Mouse (Mus musculus) midbrain, embryonic 11.5 days (tissue): ENCODE results near the gene Srsf10. TPM values are rescaled to one million over a fixed set of nuclear protein-coding genes. Genes with fewer than 3 reads are reported as not detected.
A peak's percentile ranks its signal among the peaks of the same experiment; 100 is the strongest.

Experiments
- ATAC-seq: fragments of 200-750 bp; cut with Nextera tagmentation; 2 replicates; pipeline ENCODE4 v1.8.0; 2017; ENCODE audit warnings: moderate TSS enrichment, moderate library complexity; ENCODE audit not compliant: low FRiP score
- DNase-seq: peaks from one replicate; pipeline ENCODE4 v3.0.0; 2015; ENCODE audit warnings: low spot score; ENCODE audit errors: missing footprints
- H3K27ac ChIP-seq: fragments of 300-500 bp; sonication (generic); 2 replicates; pipeline ENCODE4 v1.5.1; 2014; ENCODE audit warnings: low read depth, low read length
- H3K27me3 ChIP-seq: fragments of 300-500 bp; sonication (generic); 2 replicates; pipeline ENCODE4 v1.6.1; 2014; ENCODE audit warnings: mild to moderate bottlenecking, low read length, moderate library complexity, mixed read lengths; ENCODE audit not compliant: control insufficient read depth, insufficient read depth
- H3K36me3 ChIP-seq: fragments of 300-500 bp; sonication (generic); 2 replicates; pipeline ENCODE4 v1.6.1; 2014; ENCODE audit warnings: mild to moderate bottlenecking, low read length, moderate library complexity, mixed read lengths; ENCODE audit not compliant: control insufficient read depth, insufficient read depth
- H3K4me1 ChIP-seq: fragments of 300-500 bp; sonication (generic); 2 replicates; pipeline ENCODE4 v1.6.1; 2014; ENCODE audit warnings: low read length; ENCODE audit not compliant: control insufficient read depth, insufficient read depth
- H3K4me2 ChIP-seq: fragments of 300-500 bp; sonication (generic); 2 replicates; pipeline ENCODE4 v1.6.1; 2014; ENCODE audit warnings: mild to moderate bottlenecking, moderate library complexity
- H3K4me3 ChIP-seq: fragments of 300-500 bp; sonication (generic); 2 replicates; pipeline ENCODE4 v1.5.1; 2014; ENCODE audit warnings: low read depth, low read length
- H3K9ac ChIP-seq: fragments of 300-500 bp; sonication (generic); 2 replicates; pipeline ENCODE4 v1.6.1; 2014; ENCODE audit warnings: low read length
- H3K9me3 ChIP-seq: fragments of 300-500 bp; sonication (generic); 2 replicates; pipeline ENCODE4 v1.6.1; 2016; ENCODE audit warnings: low read length; ENCODE audit not compliant: control insufficient read depth
- WGBS: fragments of 180-500 bp; shearing (Covaris S2); extraction: QIAGEN DNeasy Blood & Tissue Kit; methylation state at CpG from one replicate; pipeline ENCODE4 v1.1.7; 2014; 5-methylcytosine and 5-hydroxymethylcytosine counted together
- polyA plus RNA-seq: library from polyadenylated mRNA; unstranded; fragments of >200 nt; fragmentation: Nextera tagmentation; extraction: Ambion mirVana; gene quantifications from 2 replicates; pipeline ENCODE4 v1.2.1, GENCODE M21; 2014

The Srsf10 gene
- polyA plus RNA-seq, 1 experiment from 2014 or later = 434 TPM

- Histone ChIP-seq H3K9ac (no peak overlapping the region), H3K4me3 (no peak overlapping the region), H3K4me1 (no peaks in the 10 kb centered on the region), H3K9me3 (no peaks in the 10 kb centered on the region), H3K36me3 (no peaks in the 10 kb centered on the region), H3K4me2 (no peak overlapping the region), H3K27me3 (no peaks in the 10 kb centered on the region), H3K27ac (no peak overlapping the region)
- ATAC-seq (no peak), DNase-seq (no peak)
- 83% methylated on average over 5 of the region's 5 CpGs for WGBS
These were observed 44.5 kb downstream of the Srsf10 start for GRCm38 (mm10) chr4:135900008-135900407.

- Histone ChIP-seq H3K4me2 (no peak overlapping the region), H3K36me3 (no peaks in the 10 kb centered on the region), H3K9me3 (no peaks in the 10 kb centered on the region), H3K9ac (no peak overlapping the region), H3K27me3 (no peaks in the 10 kb centered on the region), H3K27ac (no peak overlapping the region), H3K4me1 (no peaks in the 10 kb centered on the region), H3K4me3 (no peak overlapping the region)
- DNase-seq (no peak), ATAC-seq (no peak)
- WGBS = 84% methylated on average over 4 of the region's 4 CpGs
These were observed 47.2 kb downstream of the Srsf10 start for GRCm38 (mm10) chr4:135902606-135903242.

GRCm38 (mm10) chr4:135904810-135905209 is 49.3 kb downstream of the Srsf10 start:
- Histone ChIP-seq H3K9me3 (no peaks in the 10 kb centered on the region), H3K4me1 (no peaks in the 10 kb centered on the region), H3K4me3 (no peak overlapping the region), H3K9ac (no peak overlapping the region), H3K27ac (no peak overlapping the region), H3K36me3 (no peaks in the 10 kb centered on the region), H3K27me3 (no peaks in the 10 kb centered on the region), H3K4me2 (no peak overlapping the region)
- no peak for ATAC-seq
- DNase-seq = no peak
- WGBS = 62% methylated on average over 1 of the region's 1 CpGs

- H3K27me3 ChIP-seq = no peaks in the 10 kb centered on the region
- no peaks in the 10 kb centered on the region for H3K9me3 ChIP-seq
- no peak overlapping the region for H3K4me2 ChIP-seq
- H3K4me1 ChIP-seq = no peaks in the 10 kb centered on the region
- H3K27ac ChIP-seq = no peak overlapping the region
- no peak for ATAC-seq
- H3K36me3 ChIP-seq = no peaks in the 10 kb centered on the region
- no peak overlapping the region for H3K4me3 ChIP-seq
- no peak for DNase-seq
- no peak overlapping the region for H3K9ac ChIP-seq
- 87% methylated on average over 3 of the region's 3 CpGs for WGBS
These were observed 51.1 kb downstream of the Srsf10 start for GRCm38 (mm10) chr4:135906633-135907032.

GRCm38 (mm10) chr4:135909326-135910066 is 53.9 kb downstream of the Srsf10 start:
- no peak for ATAC-seq
- WGBS = 78% methylated on average over 13 of the region's 13 CpGs
- H3K27me3 ChIP-seq = no peaks in the 10 kb centered on the region

GRCm38 (mm10) chr4:135911531-135911930 is 56.0 kb downstream of the Srsf10 start:
- no peak overlapping the region for H3K4me2 ChIP-seq
- no peaks in the 10 kb centered on the region for H3K27me3 ChIP-seq
- no peak overlapping the region for H3K9ac ChIP-seq
- no peak overlapping the region for H3K27ac ChIP-seq
- no peaks in the 10 kb centered on the region for H3K9me3 ChIP-seq
- no peak for ATAC-seq
- WGBS = 77% methylated on average over 7 of the region's 7 CpGs
- no peak for DNase-seq
- no peak overlapping the region for H3K4me3 ChIP-seq
- H3K36me3 ChIP-seq = no peaks in the 10 kb centered on the region
- peaks cover 3% of the 10 kb centered on the region; the same call in 1 of the 2 replicates for H3K4me1 ChIP-seq

More at GRCm38 (mm10) chr4:135909326-135910066, 53.9 kb downstream of the Srsf10 start:
- Histone ChIP-seq H3K9ac (no peak overlapping the region), H3K9me3 (no peaks in the 10 kb centered on the region), H3K36me3 (no peaks in the 10 kb centered on the region), H3K4me2 (no peak overlapping the region), H3K27ac (no peak overlapping the region), H3K4me3 (no peak overlapping the region), H3K4me1 (peaks cover 3% of the 10 kb centered on the region; the same call in 1 of the 2 replicates)
- no peak for DNase-seq

- Histone ChIP-seq H3K4me1 (peaks cover 3% of the 10 kb centered on the region; the same call in 1 of the 2 replicates), H3K4me2 (no peak overlapping the region), H3K4me3 (no peak overlapping the region), H3K9me3 (no peaks in the 10 kb centered on the region), H3K36me3 (no peaks in the 10 kb centered on the region), H3K9ac (no peak overlapping the region), H3K27ac (peak overlapping the region; percentile 75; the same call in 1 of the 2 replicates), H3K27me3 (no peaks in the 10 kb centered on the region)
- ATAC-seq (no peak), DNase-seq (no peak)
- 80% methylated on average over 3 of the region's 3 CpGs for WGBS
These were observed 56.6 kb downstream of the Srsf10 start for GRCm38 (mm10) chr4:135912164-135912563.

- Histone ChIP-seq H3K4me3 (no peak overlapping the region), H3K36me3 (no peaks in the 10 kb centered on the region), H3K27me3 (no peaks in the 10 kb centered on the region), H3K27ac (peak overlapping the region; percentile 75), H3K9ac (no peak overlapping the region), H3K4me1 (peaks cover 3% of the 10 kb centered on the region; the same call in 1 of the 2 replicates), H3K4me2 (no peak overlapping the region), H3K9me3 (no peaks in the 10 kb centered on the region)
- DNase-seq (peak; percentile 87), ATAC-seq (peak; percentile 88)
- 44% methylated on average over 3 of the region's 3 CpGs for WGBS
These were observed 57.3 kb downstream of the Srsf10 start for GRCm38 (mm10) chr4:135912835-135913234.

GRCm38 (mm10) chr4:135913433-135913832 is 57.9 kb downstream of the Srsf10 start:
- WGBS = 77% methylated on average over 4 of the region's 4 CpGs
- ATAC-seq (no peak), DNase-seq (no peak)
- peaks cover 3% of the 10 kb centered on the region; the same call in 1 of the 2 replicates for H3K4me1 ChIP-seq
- H3K9me3 ChIP-seq = no peaks in the 10 kb centered on the region
- no peak overlapping the region for H3K4me3 ChIP-seq
- H3K4me2 ChIP-seq = no peak overlapping the region
- H3K27me3 ChIP-seq = no peaks in the 10 kb centered on the region
- no peak overlapping the region for H3K9ac ChIP-seq
- H3K27ac ChIP-seq = peak overlapping the region; percentile 75
- H3K36me3 ChIP-seq = no peaks in the 10 kb centered on the region
